Comparison of ENCODE assay signal across 9 mouse cellular contexts in the genomic region with DNA sequence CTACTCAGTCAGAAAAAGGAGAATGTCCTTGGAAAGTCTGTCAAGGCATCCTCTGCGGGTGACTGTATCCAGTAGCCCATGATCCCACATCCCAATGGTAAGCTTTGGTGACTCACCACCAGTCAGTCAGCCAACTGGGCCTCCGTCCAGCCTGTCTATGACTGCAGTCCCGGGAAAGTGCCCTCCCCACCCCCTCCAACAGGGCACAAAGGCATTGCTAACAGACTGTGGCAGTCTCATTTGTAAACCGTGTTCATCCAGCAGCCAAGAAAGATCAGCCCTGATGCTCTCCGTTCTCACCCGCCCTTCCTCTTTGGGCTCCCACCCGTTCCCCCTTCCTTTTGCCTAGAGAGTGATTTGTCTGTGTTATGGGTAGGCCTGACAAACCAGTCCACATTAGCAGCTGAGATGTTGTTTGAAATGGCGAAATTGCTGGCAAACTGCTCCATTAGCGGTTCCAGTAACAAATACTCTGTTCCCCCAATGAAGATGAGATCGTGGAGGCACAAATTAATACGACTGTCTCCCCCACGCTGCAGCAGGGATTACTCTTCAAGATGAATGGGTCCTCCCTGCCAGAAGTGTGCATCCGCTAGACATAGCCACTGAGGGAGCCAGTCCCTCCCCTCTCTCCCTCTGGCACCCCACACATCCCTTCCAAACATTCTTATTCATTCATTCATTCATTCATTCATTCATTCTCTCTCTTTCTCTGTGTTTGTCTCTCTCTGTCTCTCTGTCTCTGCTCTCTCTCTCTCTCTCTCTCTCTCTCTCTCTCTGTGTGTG.
A peak's percentile ranks its signal among the peaks of the same experiment; 100 is the strongest.
DNase-seq lines count a peak whose midpoint lies in the region; ATAC-seq lines count a peak whose summit lies in the region.
"Had no signal": no experiment of that assay in that cellular context is flagged by ENCODE, and none has a peak within 500 bp of the region (broad histone marks: within the 10 kb centered on the region; RNA-seq: fewer than 3 reads in every experiment).

No protein-coding gene starts in this region.

- H3K4me2 ChIP-seq in heart, embryonic 11.5 days, result no peak overlapping the region
- no peak overlapping the region for H3K4me2 ChIP-seq in heart, embryonic 14.5 days (ENCODE audit: low read length)
- H3K4me2 ChIP-seq: embryonic facial prominence, embryonic 12.5 days had no signal

- H3K4me3 ChIP-seq in heart, embryonic 11.5 days (ENCODE audit: low read depth, low read length), result no peak overlapping the region
- H3K4me3 ChIP-seq in heart, embryonic 14.5 days (ENCODE audit: control insufficient read depth in 1 of 2, insufficient read depth in 1 of 2, low read depth in 1 of 2, low read length in 2 of 2), result no peak overlapping the region
- H3K4me3 ChIP-seq: embryonic facial prominence, embryonic 12.5 days had no signal

- no peak for ATAC-seq in heart, embryonic 11.5 days (replicated peaks; ENCODE audit: insufficient number of reproducible peaks, low FRiP score, low TSS enrichment)
- peak; percentile 66 for ATAC-seq in heart, embryonic 14.5 days (ENCODE audit: insufficient number of reproducible peaks, insufficient read depth, low FRiP score, low read depth)

- H3K27me3 ChIP-seq in heart, embryonic 11.5 days (ENCODE audit: control insufficient read depth, insufficient read depth, low read length), result no peaks in the 10 kb centered on the region
- no peaks in the 10 kb centered on the region for H3K27me3 ChIP-seq in heart, embryonic 14.5 days (ENCODE audit: control insufficient read depth, insufficient read depth, low read length)
- H3K27me3 ChIP-seq: embryonic facial prominence, embryonic 12.5 days had no signal

- no peaks in the 10 kb centered on the region for H3K4me1 ChIP-seq in heart, embryonic 11.5 days (ENCODE audit: control insufficient read depth, insufficient read depth, low read length)
- H3K4me1 ChIP-seq in heart, embryonic 14.5 days (ENCODE audit: control insufficient read depth in 2 of 2, insufficient read depth in 2 of 2, low read length in 2 of 2), result peaks cover 0 to 6% of the 10 kb centered on the region in 2 experiments; a peak in 2 of 4 replicates
- H3K4me1 ChIP-seq: embryonic facial prominence, embryonic 12.5 days had no signal

- peak; percentile 98 for DNase-seq in heart, adult 11 months
- peak; percentile 95 to 99 for DNase-seq in cerebellum, postnatal 25 days
- DNase-seq in layer of hippocampus, adult 18-20 months (ENCODE audit: low spot score in 2 of 2), result peak; percentile 78 to 92
- peak; percentile 47 for DNase-seq in lung, postnatal 25 days (ENCODE audit: low spot score)
- DNase-seq in telencephalon, adult 2 months (ENCODE audit: low read depth, low spot score), result peak; percentile 62
- no peak for DNase-seq in embryo, embryonic 9.5 days (ENCODE audit: extremely low spot score)

- no peak overlapping the region for H3K27ac ChIP-seq in heart, embryonic 11.5 days (ENCODE audit: low read depth, low read length)
- no peak overlapping the region for H3K27ac ChIP-seq in heart, embryonic 14.5 days (replicated peaks in 1 of 2; ENCODE audit: control insufficient read depth in 1 of 2, insufficient read depth in 1 of 2, low read depth in 2 of 2, low read length in 2 of 2)
- H3K27ac ChIP-seq: embryonic facial prominence, embryonic 12.5 days had no signal

- H3K9me3 ChIP-seq in heart, embryonic 11.5 days (replicated peaks; ENCODE audit: control insufficient read depth, low read length), result no peaks in the 10 kb centered on the region
- H3K9me3 ChIP-seq in heart, embryonic 14.5 days (ENCODE audit: control insufficient read depth, low read length), result no peaks in the 10 kb centered on the region
- H3K9me3 ChIP-seq: embryonic facial prominence, embryonic 12.5 days had no signal

- no peak overlapping the region for H3K9ac ChIP-seq in heart, embryonic 11.5 days (ENCODE audit: low read depth, low read length)
- no peak overlapping the region for H3K9ac ChIP-seq in heart, embryonic 14.5 days (ENCODE audit: low read length)
- H3K9ac ChIP-seq: embryonic facial prominence, embryonic 12.5 days had no signal

- 70% methylated on average over 13 of the region's 13 CpGs for WGBS in heart, embryonic 11.5 days (ENCODE audit: insufficient replicate concordance)
- 65% methylated on average over 13 of the region's 13 CpGs for WGBS in heart, embryonic 14.5 days

- H3K36me3 ChIP-seq in heart, embryonic 11.5 days (ENCODE audit: control insufficient read depth, insufficient read depth, low read length), result no peaks in the 10 kb centered on the region
- H3K36me3 ChIP-seq in heart, embryonic 14.5 days (ENCODE audit: control insufficient read depth, insufficient read depth, low read length), result no peaks in the 10 kb centered on the region
